Mouse (Mus musculus) liver, adult 2 months (tissue): ENCODE data around the gene Syn3.

Source experiments
- CTCF ChIP-seq: fragments of 200-500 bp; IDR thresholded peaks from 2 replicates; pipeline ENCODE4 v1.5.1; 2011; ENCODE audit warnings: low read depth, low read length, control low read depth
- POLR2A ChIP-seq: fragments of 200-500 bp; IDR thresholded peaks from 2 replicates; pipeline ENCODE4 v1.6.1; 2011; ENCODE audit warnings: low read length, control low read depth; ENCODE audit not compliant: insufficient read depth; ENCODE audit errors: extremely low read depth

DNA sequence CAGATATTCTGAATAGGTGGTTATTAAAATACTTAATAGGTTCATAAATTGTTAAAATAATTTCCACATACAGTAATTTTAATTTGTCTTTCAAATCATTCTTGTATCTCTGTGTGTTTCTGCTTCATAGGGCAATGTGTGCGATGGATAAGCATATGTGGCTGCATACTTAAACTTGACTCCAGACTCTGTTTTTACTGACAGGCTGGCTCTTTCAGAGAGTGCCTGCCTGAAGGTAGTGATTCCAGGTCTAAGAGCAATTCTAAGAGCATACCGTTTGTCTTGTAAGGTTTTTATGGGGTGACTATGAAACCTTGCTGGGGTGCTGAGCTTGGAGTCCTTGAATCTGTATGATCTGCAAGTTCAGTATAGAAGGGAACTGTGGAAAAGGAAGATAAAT lies 472.8 kb downstream of the Syn3 start:
- TF ChIP-seq POLR2A (no peak), CTCF (no peak)
